Mouse (Mus musculus) brain, embryonic 14.5 days (tissue): ENCODE measurements around the gene Actn1. TPM values are rescaled to one million over a fixed set of nuclear protein-coding genes. Genes with fewer than 3 reads are reported as not detected.
"Not testable (repeated sequence)": the region's sequence is repeated elsewhere in the genome, so short reads cannot be mapped to it uniquely, and the experiment has no call there.

ENCODE experiments used
- DNase-seq: peaks from one replicate; pipeline ENCODE4 v3.0.0-alpha.2; 2011; ENCODE audit warnings: low read depth
- CTCF ChIP-seq: fragments of 200-500 bp; IDR thresholded peaks from 2 replicates; pipeline ENCODE4 v1.5.1; 2012; ENCODE audit warnings: inconsistent platforms, mild to moderate bottlenecking, moderate library complexity, borderline replicate concordance; ENCODE audit not compliant: insufficient read depth, insufficient read length; ENCODE audit errors: extremely low read depth
- POLR2A ChIP-seq: fragments of 200-500 bp; IDR thresholded peaks from 2 replicates; pipeline ENCODE4 v1.6.1; 2012; ENCODE audit warnings: mild to moderate bottlenecking, inconsistent platforms, borderline replicate concordance; ENCODE audit not compliant: poor library complexity, insufficient read depth, insufficient read length, severe bottlenecking; ENCODE audit errors: extremely low read depth
- polyA plus RNA-seq: library from polyadenylated mRNA; depleted of rRNA; stranded (reverse); fragments of >200 nt; gene quantifications from 2 replicates; pipeline ENCODE4 v1.2.3, GENCODE M21; 2012

Gene Actn1
- polyA plus RNA-seq, 1 experiment: 30.5 TPM

- DNase-seq: peak; percentile 84
- TF ChIP-seq CTCF (no peak), POLR2A (no peak)
Measured at GRCm38 (mm10) chr12:80273020-80273686, 13.0 kb upstream of the Actn1 start.

GRCm38 (mm10) chr12:80271806-80272205 lies 11.6 kb upstream of the Actn1 start:
- TF ChIP-seq CTCF: no peak
- no peak for TF ChIP-seq POLR2A
- no peak for DNase-seq

GRCm38 (mm10) chr12:80270924-80271323 lies 10.8 kb upstream of the Actn1 start:
- DNase-seq: no peak
- TF ChIP-seq POLR2A: no peak
- no peak for TF ChIP-seq CTCF

- DNase-seq: no peak
- TF ChIP-seq CTCF: no peak
- TF ChIP-seq POLR2A: no peak
Measured at GRCm38 (mm10) chr12:80269303-80269702, 9.1 kb upstream of the Actn1 start.

- no peak for DNase-seq
- TF ChIP-seq POLR2A: no peak
Measured at GRCm38 (mm10) chr12:80267962-80268361, 7.8 kb upstream of the Actn1 start.

GRCm38 (mm10) chr12:80264388-80264787 lies 4.2 kb upstream of the Actn1 start:
- DNase-seq: not testable (repeated sequence)

- peak; percentile 51 for DNase-seq
Measured at GRCm38 (mm10) chr12:80260744-80261695, 849 bp upstream of the Actn1 start.

GRCm38 (mm10) chr12:80259216-80260055 lies 735 bp downstream of the Actn1 start:
- peak; percentile 84 for DNase-seq
- peak; percentile 37; the same call in 1 of the 2 replicates for TF ChIP-seq CTCF
- TF ChIP-seq POLR2A: no peak

More at GRCm38 (mm10) chr12:80260744-80261695, 849 bp upstream of the Actn1 start:
- no peak for TF ChIP-seq POLR2A
- no peak for TF ChIP-seq CTCF

GRCm38 (mm10) chr12:80258520-80259215 lies 1.5 kb downstream of the Actn1 start:
- peak; percentile 9 for DNase-seq
- TF ChIP-seq CTCF (no peak), POLR2A (no peak)

GRCm38 (mm10) chr12:80251978-80252377 lies 8.2 kb downstream of the Actn1 start:
- no peak for TF ChIP-seq CTCF
- TF ChIP-seq POLR2A: no peak
- no peak for DNase-seq

- no peak for DNase-seq
- TF ChIP-seq POLR2A (no peak), CTCF (no peak)
Measured at GRCm38 (mm10) chr12:80251554-80251953, 8.6 kb downstream of the Actn1 start.
